Mouse (Mus musculus) CD4-positive, CD25-positive, alpha-beta regulatory T cell, adult 4 months (primary cell): ENCODE measurements around the gene Rimklb. TPM values are rescaled to one million over a fixed set of nuclear protein-coding genes. Genes with fewer than 3 reads are reported as not detected.
A peak's percentile ranks its signal among the peaks of the same experiment; 100 is the strongest.

Source experiments
- ATAC-seq: one replicate; pipeline ENCODE4 v1.8.0; 2017
- polyA plus RNA-seq, 2 experiments: library from polyadenylated mRNA; unstranded; fragments of 100-300 nt; shearing (Covaris generic); gene quantifications; one replicate each; pipeline ENCODE4 v1.2.1; 2017

Gene Rimklb
- polyA plus RNA-seq, 2 experiments from 2014 or later: 0.17 TPM; not detected in 1

DNA sequence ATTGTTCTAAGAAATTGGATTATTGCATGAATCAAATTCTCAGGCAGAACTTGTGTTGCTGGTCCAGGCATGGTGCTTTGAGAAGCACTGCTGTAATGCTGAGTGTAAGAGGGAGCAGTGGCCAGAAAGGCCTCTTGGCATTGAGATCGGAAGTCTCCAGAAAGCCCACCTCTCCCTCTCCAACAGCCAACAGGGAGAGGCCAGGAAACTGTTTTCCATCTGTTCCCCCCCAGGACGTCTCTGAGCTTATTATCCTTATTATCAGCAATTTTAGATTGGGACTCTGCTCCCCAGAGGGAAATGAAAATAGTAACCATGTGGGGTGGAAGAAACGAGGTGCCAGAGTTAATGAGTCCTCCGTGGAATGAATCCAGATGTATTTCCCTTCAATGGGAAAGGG is 82.2 kb downstream of the Rimklb start:
- no peak for ATAC-seq

- no peak for ATAC-seq
These were observed 87.3 kb downstream of the Rimklb start for GRCm38 (mm10) chr6:122411281-122411680.

- peak; percentile 39 for ATAC-seq
These were observed 96.3 kb downstream of the Rimklb start for GRCm38 (mm10) chr6:122402240-122402639.

- ATAC-seq: no peak
These were observed 98.3 kb downstream of the Rimklb start for GRCm38 (mm10) chr6:122400263-122400662.

Other genes starting within 250 kb of the Rimklb start
- gene Klrg1, start 215.9 kb downstream of the Rimklb start, polyA plus RNA-seq: 100 to 1,000 TPM; 111 to 138 TPM
- 100 to 1,000 TPM; 255 to 333 TPM for gene M6pr, start 190.0 kb downstream of the Rimklb start, polyA plus RNA-seq
- gene Phc1, start 158.2 kb downstream of the Rimklb start, polyA plus RNA-seq: 1 to 10 TPM; 5.6 to 7.1 TPM
- gene Mfap5, start 7.1 kb upstream of the Rimklb start, polyA plus RNA-seq: not detected
- 1 to 10 TPM in 1 of 2 experiments, under 1 TPM in 1; 0.66 to 1.6 TPM for gene Aicda, start 55.0 kb upstream of the Rimklb start, polyA plus RNA-seq
- 10 to 100 TPM; 24.3 to 35.4 TPM for gene Apobec1, start 103.7 kb upstream of the Rimklb start, polyA plus RNA-seq
- not detected for gene Gdf3, start 111.3 kb upstream of the Rimklb start, polyA plus RNA-seq
- gene Dppa3, start 127.6 kb upstream of the Rimklb start, polyA plus RNA-seq: not detected
- gene Nanog, start 208.7 kb upstream of the Rimklb start, polyA plus RNA-seq: under 1 TPM in 1 of 2 experiments, not detected in 1; 0.22 TPM